Mouse (Mus musculus): ENCODE measurements around the gene F2.

- TF ChIP-seq POLR2A (IDR thresholded peaks at IDR 0.05; ENCODE audit: insufficient read length, low read depth) (peak; percentile 88), MYOD1 (IDR thresholded peaks at IDR 0.05; ENCODE audit: control insufficient read depth in 1 of 3, insufficient read length in 2 of 3, low read depth in 2 of 3) (no peak), REST (IDR thresholded peaks at IDR 0.05; ENCODE audit: insufficient read depth, insufficient read length) (no peak), MAX (IDR thresholded peaks at IDR 0.05; ENCODE audit: low read depth) (no peak), MYOG (IDR thresholded peaks at IDR 0.05; ENCODE audit: control insufficient read depth in 1 of 3, insufficient read depth in 1 of 3, insufficient read length in 2 of 3, low read depth in 2 of 3) (no peak), E2F4 (IDR thresholded peaks at IDR 0.05; ENCODE audit: insufficient read depth) (no peak), USF1 (IDR thresholded peaks at IDR 0.05; ENCODE audit: low read depth) (peak; percentile 88), TCF12 (IDR thresholded peaks at IDR 0.05; ENCODE audit: insufficient read depth, poor library complexity, severe bottlenecking) (no peak), SRF (IDR thresholded peaks at IDR 0.05; ENCODE audit: control insufficient read depth, insufficient read length, low read depth) (peak; percentile 96), CEBPB (IDR thresholded peaks at IDR 0.05; ENCODE audit: insufficient read depth, poor library complexity, severe bottlenecking) (no peak), POLR2AphosphoS2 (IDR thresholded peaks at IDR 0.05; ENCODE audit: insufficient read length, low read depth) (peak; percentile 84), TCF3 (IDR thresholded peaks at IDR 0.05; ENCODE audit: insufficient read length, low read depth) (no peak)
Observed at GRCm38 (mm10) chr2:91649553-91650359, 13.5 kb upstream of the F2 start, which contains the start of the genes Zfp408 and Arhgap1.
